Mouse (Mus musculus) gastrocnemius, postnatal 10 days (tissue): ENCODE results near the gene Nup50. TPM values are rescaled to one million over a fixed set of nuclear protein-coding genes. Genes with fewer than 3 reads are reported as not detected.

ENCODE experiments used
- DNase-seq: peaks from one replicate; pipeline ENCODE4 v3.0.0; 2021; ENCODE audit warnings: mixed read lengths
- microRNA-seq, 2 experiments: library from miRNA; unstranded; fragments of <30 nt; microRNA quantifications; one replicate each; pipeline ENCODE4 v1.2.0; 2021
- total RNA-seq, 2 experiments: library from RNA; stranded (reverse); gene quantifications; 2 replicates each; pipeline ENCODE4 v1.2.3; 2021

The Nup50 gene
- total RNA-seq, 2 experiments from 2014 or later = 14.5 to 17.9 TPM

DNA sequence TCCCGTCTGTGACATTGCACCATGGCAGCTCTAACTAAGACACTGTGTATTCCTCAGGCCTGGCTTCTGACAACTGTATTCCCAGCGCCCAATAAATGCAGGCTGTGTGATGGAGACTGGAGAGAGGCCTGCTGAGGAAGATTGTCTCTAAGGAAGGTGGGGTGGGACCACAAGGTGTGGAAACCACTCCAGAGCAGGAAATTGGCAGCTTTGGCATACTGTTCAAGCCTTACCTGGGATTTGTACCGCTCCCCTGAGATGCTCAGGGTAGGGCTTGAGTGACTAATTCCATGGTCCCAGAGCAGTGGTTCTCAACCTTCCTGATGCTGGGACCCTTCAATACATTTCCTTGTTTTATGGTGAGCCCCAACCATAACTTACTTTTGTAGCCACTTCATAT lies 65.9 kb downstream of the Nup50 start:
- no peak for DNase-seq

DNA sequence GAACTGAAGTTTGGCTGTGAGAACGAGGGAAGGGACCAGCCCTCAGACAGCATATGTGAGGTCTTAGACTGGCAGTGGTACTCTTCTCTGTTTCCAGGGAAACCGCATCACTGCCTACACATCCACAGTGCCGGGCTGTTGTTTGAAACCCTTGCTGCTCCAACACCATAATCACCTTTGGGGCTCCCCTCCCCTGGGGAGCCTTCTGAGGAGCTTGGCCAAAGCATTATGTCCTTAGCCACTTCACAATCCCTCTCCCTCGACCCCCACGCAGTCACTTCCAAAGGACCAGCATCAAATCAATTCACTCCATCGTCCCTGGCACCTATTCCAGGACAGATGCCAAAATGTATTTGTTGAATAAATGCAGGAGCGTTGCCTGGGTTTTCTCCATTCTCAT lies 66.6 kb downstream of the Nup50 start:
- DNase-seq = no peak

Small RNA genes within 50 kb of the gene (microRNA-seq; reads per million reads assigned to microRNA genes)
- 17.6 to 38.5 reads per million in 2 experiments for gene Mir1249

Other genes starting within 250 kb of the Nup50 start
- not detected for gene Arhgap8, start 203.4 kb upstream of the Nup50 start, total RNA-seq
- gene Phf21b, start 67.4 kb upstream of the Nup50 start, total RNA-seq = 1 to 10 TPM; 1.1 to 1.2 TPM
- under 1 TPM; 0.14 to 0.32 TPM for gene Gm29666, start 3.4 kb upstream of the Nup50 start, total RNA-seq
- gene 5031439G07Rik, start 65.1 kb downstream of the Nup50 start, total RNA-seq = 10 to 100 TPM; 23.5 to 27.3 TPM
- not detected for gene Upk3a, start 93.7 kb downstream of the Nup50 start, total RNA-seq
- gene Fam118a, start 105.5 kb downstream of the Nup50 start, total RNA-seq = 1 to 10 TPM; 7.0 to 7.1 TPM
- under 1 TPM in 1 of 2 experiments, not detected in 1; 0.34 TPM for gene Smc1b, start 208.6 kb downstream of the Nup50 start, total RNA-seq
- gene Ribc2, start 208.7 kb downstream of the Nup50 start, total RNA-seq = not detected